Mouse (Mus musculus) liver, embryonic 14.5 days (tissue): Measurements from ENCODE around the gene Acox1. TPM values are rescaled to one million over a fixed set of nuclear protein-coding genes. Genes with fewer than 3 reads are reported as not detected.
A peak's percentile ranks its signal among the peaks of the same experiment; 100 is the strongest.

Experiments used
- ATAC-seq: fragments of 200-750 bp; cut with Nextera tagmentation; 2 replicates; pipeline ENCODE4 v1.8.0; 2017; ENCODE audit warnings: moderate number of reproducible peaks, mild to moderate bottlenecking, moderate library complexity; ENCODE audit not compliant: insufficient read depth
- DNase-seq, 3 experiments: peaks; one replicate each; pipeline ENCODE4 v3.0.0-alpha.2; 2012 to 2013; ENCODE audit warnings: low read depth in 3 of 3, low spot score in 3 of 3
- H3K27ac ChIP-seq: fragments of 300-500 bp; sonication (generic); 2 replicates; pipeline ENCODE4 v1.5.1; 2014; ENCODE audit warnings: moderate library complexity, mild to moderate bottlenecking, control low read depth, inconsistent platforms
- H3K27me3 ChIP-seq: fragments of 300-500 bp; sonication (generic); 2 replicates; pipeline ENCODE4 v1.6.1; 2014; ENCODE audit warnings: mild to moderate bottlenecking, low read length, moderate library complexity; ENCODE audit not compliant: control insufficient read depth, insufficient read depth
- H3K36me3 ChIP-seq: fragments of 300-500 bp; sonication (generic); replicated peaks from 2 replicates; pipeline ENCODE4 v1.6.1; 2014; ENCODE audit warnings: low read depth; ENCODE audit not compliant: control insufficient read depth, insufficient read depth
- H3K4me1 ChIP-seq, 2 experiments: fragments of 200-500 bp in 1 of 2; fragments of 300-500 bp in 1 of 2; sonication (generic) in 1 of 2; replicated peaks; 2 replicates each; pipeline ENCODE4 v1.6.1; 2012 to 2014; ENCODE audit warnings: antibody characterized with exemption in 1 of 2, inconsistent platforms in 1 of 2, low read length in 1 of 2; ENCODE audit not compliant: control insufficient read depth in 2 of 2, insufficient read depth in 2 of 2
- H3K4me2 ChIP-seq: fragments of 300-500 bp; sonication (generic); 2 replicates; pipeline ENCODE4 v1.6.1; 2014; ENCODE audit warnings: low read depth, mild to moderate bottlenecking, control low read depth, moderate library complexity
- H3K4me3 ChIP-seq, 2 experiments: fragments of 200-500 bp in 1 of 2; fragments of 300-500 bp in 1 of 2; sonication (generic) in 1 of 2; 2 replicates each; pipeline ENCODE4 v1.5.1; 2012 to 2014; ENCODE audit warnings: low read depth in 2 of 2, low read length in 2 of 2, mild to moderate bottlenecking in 2 of 2, control low read depth in 1 of 2, inconsistent platforms in 1 of 2, moderate library complexity in 1 of 2; ENCODE audit not compliant: insufficient read depth in 1 of 2
- H3K9ac ChIP-seq: fragments of 300-500 bp; sonication (generic); replicated peaks from 2 replicates; pipeline ENCODE4 v1.6.1; 2014; ENCODE audit warnings: mild to moderate bottlenecking, control low read depth, moderate library complexity
- H3K9me3 ChIP-seq: fragments of 300-500 bp; sonication (generic); 2 replicates; pipeline ENCODE4 v1.6.1; 2016; ENCODE audit warnings: low read length, mixed read lengths; ENCODE audit not compliant: control insufficient read depth
- CTCF ChIP-seq: IDR thresholded peaks from 2 replicates; pipeline ENCODE4 v1.5.1; 2016; ENCODE audit warnings: antibody characterized with exemption, low read depth, control low read depth
- EP300 ChIP-seq: IDR thresholded peaks from 2 replicates; pipeline ENCODE4 v1.6.1; 2016; ENCODE audit warnings: antibody characterized with exemption, low read depth
- WGBS: fragments of 180-500 bp; shearing (Covaris S2); extraction: QIAGEN DNeasy Blood & Tissue Kit; methylation state at CpG from one replicate; pipeline ENCODE4 v1.1.7; 2014; ENCODE audit not compliant: insufficient replicate concordance; 5-methylcytosine and 5-hydroxymethylcytosine counted together
- polyA plus RNA-seq, 2 experiments: library from polyadenylated mRNA; depleted of rRNA in 1 of 2; stranded (reverse) in 1 of 2; unstranded in 1 of 2; fragments of >200 nt; fragmentation: Nextera tagmentation in 1 of 2; extraction: Ambion mirVana in 1 of 2; gene quantifications; 2 replicates each; pipeline versions ENCODE4 v1.2.1 to v1.2.3; 2012 to 2014

The Acox1 gene
- polyA plus RNA-seq, 2 experiments = 14.8 to 16.6 TPM

- H3K4me2 ChIP-seq = no peak overlapping the region
- DNase-seq (no peak), ATAC-seq (peak; percentile 29)
- no peak overlapping the region for H3K27ac ChIP-seq
- peaks cover 3 to 14% of the 10 kb centered on the region in 2 experiments; a peak in 3 of 4 replicates for H3K4me1 ChIP-seq
- H3K9me3 ChIP-seq = no peaks in the 10 kb centered on the region
- H3K9ac ChIP-seq = no peak overlapping the region
- H3K27me3 ChIP-seq = peaks cover 34% of the 10 kb centered on the region
- no peaks in the 10 kb centered on the region for H3K36me3 ChIP-seq
- H3K4me3 ChIP-seq = no peak overlapping the region
- 36% methylated on average over 7 of the region's 7 CpGs for WGBS
- no peak for TF ChIP-seq EP300
- no peak for TF ChIP-seq CTCF
Measured at GRCm38 (mm10) chr11:116218737-116219400, 20.0 kb upstream of the Acox1 start.

- no peak overlapping the region for H3K9ac ChIP-seq
- 62% methylated on average over 2 of the region's 2 CpGs for WGBS
- no peak overlapping the region for H3K27ac ChIP-seq
- no peak overlapping the region for H3K4me3 ChIP-seq
- no peaks in the 10 kb centered on the region for H3K9me3 ChIP-seq
- H3K4me1 ChIP-seq = peaks cover 3 to 14% of the 10 kb centered on the region in 2 experiments; a peak in 3 of 4 replicates
- H3K4me2 ChIP-seq = no peak overlapping the region
- peaks cover 28% of the 10 kb centered on the region for H3K27me3 ChIP-seq
- DNase-seq (no peak), ATAC-seq (no peak)
- TF ChIP-seq EP300 (no peak), CTCF (no peak)
- no peaks in the 10 kb centered on the region for H3K36me3 ChIP-seq
Measured at GRCm38 (mm10) chr11:116218263-116218662, 19.4 kb upstream of the Acox1 start.

- no peak for DNase-seq
- no peak overlapping the region for H3K27ac ChIP-seq
- H3K9me3 ChIP-seq = no peaks in the 10 kb centered on the region
- no peak overlapping the region for H3K9ac ChIP-seq
- 68% methylated on average over 11 of the region's 11 CpGs for WGBS
- H3K27me3 ChIP-seq = peaks cover 11% of the 10 kb centered on the region
- ATAC-seq = no peak
- no peaks in the 10 kb centered on the region for H3K36me3 ChIP-seq
- peaks cover 3 to 14% of the 10 kb centered on the region in 2 experiments; a peak in 3 of 4 replicates for H3K4me1 ChIP-seq
- no peak for TF ChIP-seq CTCF
- no peak for TF ChIP-seq EP300
- H3K4me3 ChIP-seq = no peak overlapping the region
- H3K4me2 ChIP-seq = no peak overlapping the region
Measured at GRCm38 (mm10) chr11:116216549-116216948, 17.7 kb upstream of the Acox1 start.

- 73% methylated on average over 6 of the region's 6 CpGs for WGBS
- H3K4me3 ChIP-seq = no peak overlapping the region
- no peaks in the 10 kb centered on the region for H3K36me3 ChIP-seq
- H3K4me1 ChIP-seq = peaks cover 3 to 14% of the 10 kb centered on the region in 2 experiments; a peak in 3 of 4 replicates
- DNase-seq (no peak), ATAC-seq (no peak)
- H3K9ac ChIP-seq = no peak overlapping the region
- TF ChIP-seq CTCF = no peak
- TF ChIP-seq EP300 = no peak
- H3K27ac ChIP-seq = no peak overlapping the region
- H3K4me2 ChIP-seq = no peak overlapping the region
- H3K9me3 ChIP-seq = no peaks in the 10 kb centered on the region
- peaks cover 6% of the 10 kb centered on the region for H3K27me3 ChIP-seq
Measured at GRCm38 (mm10) chr11:116215991-116216390, 17.1 kb upstream of the Acox1 start.

DNA sequence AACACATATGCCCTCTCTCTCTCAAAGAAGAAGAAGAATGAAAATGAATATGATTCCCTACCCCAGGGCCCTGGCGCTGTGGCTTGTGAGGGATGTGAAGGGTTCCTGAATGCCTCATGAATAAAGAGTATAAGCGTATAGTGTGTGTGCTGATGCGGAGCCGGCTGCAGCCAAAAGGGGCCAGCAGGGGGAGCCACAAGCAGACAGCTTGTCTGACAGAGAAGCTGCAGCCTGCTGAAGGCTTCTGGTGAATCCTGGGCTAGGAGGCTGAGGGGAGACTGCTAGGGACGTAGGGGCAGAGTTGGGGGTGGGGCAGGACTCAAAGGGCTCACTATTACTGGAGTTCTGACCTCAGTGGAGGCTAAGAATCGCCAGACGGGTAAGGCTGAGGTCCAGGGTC is 16.3 kb upstream of the Acox1 start:
- ATAC-seq (no peak), DNase-seq (no peak)
- Histone ChIP-seq H3K27me3 (no peaks in the 10 kb centered on the region), H3K9me3 (no peaks in the 10 kb centered on the region), H3K36me3 (no peaks in the 10 kb centered on the region), H3K27ac (no peak overlapping the region), H3K4me1 (peaks cover 3 to 14% of the 10 kb centered on the region in 2 experiments; a peak in 3 of 4 replicates), H3K9ac (no peak overlapping the region), H3K4me2 (no peak overlapping the region), H3K4me3 (no peak overlapping the region)
- TF ChIP-seq EP300 (no peak), CTCF (peak; percentile 79)
- 80% methylated on average over 7 of the region's 7 CpGs for WGBS
